Mouse (Mus musculus): ENCODE data around the gene Svs2.
"Not testable (repeated sequence)": the region's sequence is repeated elsewhere in the genome, so short reads cannot be mapped to it uniquely, and the experiment has no call there.

Gene Svs2

GRCm38 (mm10) chr2:164238366-164238765 lies at the start of gene Svs2:
Gene Svs2 (minus strand): TSS chr2:164238466.
- DNase-seq (ENCODE audit: low spot score in 2 of 2) = no peak

GRCm38 (mm10) chr2:164278359-164278758 lies 40.1 kb upstream of the Svs2 start, which contains the start of gene Svs4:
Gene Svs4 (minus strand): TSS chr2:164278459.
- DNase-seq (ENCODE audit: low spot score in 2 of 2) = no peak

GRCm38 (mm10) chr2:164256540-164256939 lies 18.3 kb upstream of the Svs2 start, which contains the start of gene Svs3b:
Gene Svs3b (minus strand): TSS chr2:164256640.
- not testable (repeated sequence) for DNase-seq (ENCODE audit: low spot score in 2 of 2)

GRCm38 (mm10) chr2:164232671-164233070 lies 5.6 kb downstream of the Svs2 start:
- no peak for DNase-seq (ENCODE audit: low spot score in 2 of 2)

- DNase-seq (ENCODE audit: low spot score in 2 of 2) = no peak
Measured at GRCm38 (mm10) chr2:164228361-164229070, 9.8 kb downstream of the Svs2 start.

- no peak for DNase-seq (ENCODE audit: low spot score in 2 of 2)
Measured at GRCm38 (mm10) chr2:164221522-164221921, 16.7 kb downstream of the Svs2 start, which contains the start of gene Wfdc15b. Gene Wfdc15b (minus strand): TSS chr2:164221660.

- DNase-seq (ENCODE audit: low spot score in 2 of 2) = no peak
Measured at GRCm38 (mm10) chr2:164219295-164219694, 19.0 kb downstream of the Svs2 start.

GRCm38 (mm10) chr2:164212711-164213110 lies 25.6 kb downstream of the Svs2 start:
- DNase-seq (ENCODE audit: low spot score in 2 of 2) = no peak

- no peak for DNase-seq (ENCODE audit: low spot score in 2 of 2)
Measured at GRCm38 (mm10) chr2:164210892-164211291, 27.4 kb downstream of the Svs2 start.

- no peak for DNase-seq (ENCODE audit: low spot score in 2 of 2)
Measured at GRCm38 (mm10) chr2:164206676-164207075, 31.6 kb downstream of the Svs2 start.

- DNase-seq (ENCODE audit: low spot score in 2 of 2) = not testable (repeated sequence)
Measured at GRCm38 (mm10) chr2:164206011-164206410, 32.3 kb downstream of the Svs2 start.

GRCm38 (mm10) chr2:164199626-164200327 lies 38.5 kb downstream of the Svs2 start, which contains the start of gene Wfdc15a:
Gene Wfdc15a (minus strand): TSS chr2:164200130.
- no peak for DNase-seq (ENCODE audit: low spot score in 2 of 2)

GRCm38 (mm10) chr2:164196700-164196990 lies 41.6 kb downstream of the Svs2 start:
- DNase-seq (ENCODE audit: low spot score in 2 of 2) = no peak

- peak in 1 of 2 experiments; percentile 3 for DNase-seq (ENCODE audit: low spot score in 2 of 2)
Measured at GRCm38 (mm10) chr2:164195971-164196699, 42.1 kb downstream of the Svs2 start.

- DNase-seq (ENCODE audit: low spot score in 2 of 2) = peak in 1 of 2 experiments; percentile 13
Measured at GRCm38 (mm10) chr2:164194959-164195630, 43.2 kb downstream of the Svs2 start.

- peak in 1 of 2 experiments; percentile 1 for DNase-seq (ENCODE audit: low spot score in 2 of 2)
Measured at GRCm38 (mm10) chr2:164192279-164192678, 46.0 kb downstream of the Svs2 start.

- DNase-seq (ENCODE audit: low spot score in 2 of 2) = peak in 1 of 2 experiments; percentile 10
Measured at GRCm38 (mm10) chr2:164190576-164190975, 47.7 kb downstream of the Svs2 start, which contains the start of gene Wfdc12. Gene Wfdc12 (minus strand): TSS chr2:164190608.

- DNase-seq (ENCODE audit: low spot score in 2 of 2) = peak in 1 of 2 experiments; percentile 9
Measured at GRCm38 (mm10) chr2:164188722-164189121, 49.5 kb downstream of the Svs2 start.

All from right cerebral cortex, postnatal 10 days (tissue).